Mouse (Mus musculus): Measurements from ENCODE around the gene Chad. TPM values are rescaled to one million over a fixed set of nuclear protein-coding genes. Genes with fewer than 3 reads are reported as not detected.

Chad gene
- total and polyA plus RNA-seq, 3 experiments: 0.17 to 0.41 TPM; not detected in 1

- TF ChIP-seq PAX5 (IDR thresholded peaks at IDR 0.05; ENCODE audit: low read length) (no peak), USF1 (IDR thresholded peaks at IDR 0.05; ENCODE audit: low read depth, low read length) (no peak), E2F4 (IDR thresholded peaks at IDR 0.05; ENCODE audit: insufficient replicate concordance, low read depth, low read length) (0 out of 2 replicates have a peak, but pooled peaks have one; percentile 53), MEF2A (IDR thresholded peaks at IDR 0.05; ENCODE audit: borderline replicate concordance, low read depth, low read length) (0 out of 2 replicates have a peak, but pooled peaks have one; percentile 20), GABPA (IDR thresholded peaks at IDR 0.05; ENCODE audit: insufficient replicate concordance, low read depth, low read length) (peak; percentile 21; the same call in 1 of the 2 replicates), CHD1 (IDR thresholded peaks at IDR 0.05; ENCODE audit: low read depth, low read length) (no peak), ZKSCAN1 (IDR thresholded peaks at IDR 0.05; ENCODE audit: borderline replicate concordance, low read depth, low read length) (no peak), ZMIZ1 (IDR thresholded peaks at IDR 0.05; ENCODE audit: low read depth, low read length) (peak; percentile 47; the same call in 1 of the 2 replicates), EP300 (IDR thresholded peaks at IDR 0.05; ENCODE audit: low read length) (no peak), MXI1 (IDR thresholded peaks at IDR 0.05; ENCODE audit: low read depth, low read length) (peak; percentile 98), ZC3H11A (IDR thresholded peaks at IDR 0.05; ENCODE audit: low read depth, low read length) (no peak), JUN (IDR thresholded peaks at IDR 0.05; ENCODE audit: insufficient read depth, low read depth, low read length) (no peak)
Observed at GRCm38 (mm10) chr11:94521219-94521843, 43.5 kb upstream of the Chad start, which contains the start of gene Mycbpap (continued).

DNA sequence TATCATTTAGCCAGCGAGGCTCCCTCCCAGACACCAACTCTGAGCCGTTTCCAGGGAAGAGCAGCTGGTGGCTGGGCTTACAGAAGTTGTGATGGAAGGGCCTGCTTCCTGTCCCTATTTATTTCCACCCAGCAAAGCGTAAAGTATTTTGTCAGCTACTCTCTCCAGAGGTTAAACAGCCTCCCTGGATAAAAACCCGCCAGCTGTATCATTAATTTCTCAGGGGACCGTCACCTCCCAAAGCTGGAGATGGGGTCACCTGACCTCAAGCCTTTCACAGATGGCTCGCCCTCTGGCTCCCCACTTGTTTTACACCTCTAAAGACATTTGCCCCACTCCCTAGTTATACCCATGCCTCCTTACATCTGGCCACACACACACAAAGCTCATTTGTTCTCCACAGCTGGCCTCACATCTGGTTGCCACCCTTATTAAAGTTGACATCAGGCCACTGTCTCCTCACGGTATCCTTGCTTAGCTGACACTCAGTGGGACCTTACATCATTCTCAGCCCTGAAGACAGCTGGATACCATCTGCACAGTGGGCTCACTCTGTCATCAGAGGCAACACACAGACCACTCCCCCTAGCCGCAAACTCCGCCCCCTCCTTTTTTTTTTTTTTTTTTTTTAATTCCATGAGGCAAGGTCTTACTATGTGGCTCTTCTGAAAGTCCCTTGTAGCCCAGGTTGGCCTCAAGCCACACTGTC, 38.5 kb upstream of the Chad start:
- Histone ChIP-seq H3K27me3 (replicated peaks) (peaks cover 2% of the 10 kb centered on the region), H3K4me1 (ENCODE audit: control insufficient read depth in 1 of 2, insufficient read depth in 2 of 2) (peaks cover 8 to 24% of the 10 kb centered on the region in 2 experiments), H3K4me3 (replicated peaks in 1 of 3; ENCODE audit: low read depth in 2 of 3, low read length in 2 of 3, poor library complexity in 1 of 3) (no peak overlapping the region), H3K27ac (ENCODE audit: insufficient read depth, low read depth) (no peak overlapping the region), H3K9ac (ENCODE audit: insufficient read depth, low read depth) (no peak overlapping the region), H3K79me2 (replicated peaks; ENCODE audit: control insufficient read depth, extremely low read depth, insufficient read depth, poor library complexity, severe bottlenecking) (no peaks in the 10 kb centered on the region), H3K9me3 (replicated peaks; ENCODE audit: low read length) (no peaks in the 10 kb centered on the region), H3K36me3 (replicated peaks in 1 of 2; ENCODE audit: control insufficient read depth in 1 of 2, insufficient read depth in 1 of 2, low read length in 1 of 2) (no peaks in the 10 kb centered on the region), H3K4me2 (ENCODE audit: insufficient read depth, low read depth, poor library complexity, severe bottlenecking) (no peak overlapping the region)
- peak; percentile 49 for DNase-seq (ENCODE audit: extremely low read depth)
- dilution Hi-C loops (cut with MboI; ENCODE audit: extremely low pct_ligation_motif_present, extremely low pct_unique_long_range_greater_than_20kb, low sequenced_read_pairs) (no loop called here), in situ Hi-C loops (cut with MboI; ENCODE audit: low pct_ligation_motif_present, low pct_unique_long_range_greater_than_20kb, low sequenced_read_pairs) (no loop called here)
- TF ChIP-seq ETS1 (conservative IDR thresholded peaks at IDR 0.05; ENCODE audit: low read depth, low read length): peak; percentile 37
- peak; percentile 94 for TF ChIP-seq ZNF384 (IDR thresholded peaks at IDR 0.05; ENCODE audit: low read depth, low read length)
- no peak for TF ChIP-seq JUN (IDR thresholded peaks at IDR 0.05; ENCODE audit: insufficient read depth, low read depth, low read length)

DNA sequence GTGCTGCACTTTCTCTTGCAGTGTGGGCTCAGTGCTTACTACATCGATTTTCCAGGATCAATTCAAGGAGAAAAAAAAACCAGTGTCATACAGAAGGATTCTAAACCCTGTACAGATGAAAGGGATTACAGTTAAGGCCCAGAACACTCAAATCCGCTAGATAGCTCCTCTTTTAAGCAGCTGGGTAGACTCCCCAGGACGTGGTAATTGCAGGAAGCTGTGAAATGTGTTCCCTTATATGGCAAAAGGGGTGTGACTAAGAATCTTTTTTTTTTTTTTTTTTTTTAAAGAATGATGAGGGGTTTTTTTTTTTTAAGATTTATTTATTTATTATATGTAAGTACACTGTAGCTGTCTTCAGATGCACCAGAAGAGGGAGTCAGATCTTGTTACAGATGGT, 36.0 kb upstream of the Chad start:
- H3K79me2 ChIP-seq (replicated peaks; ENCODE audit: control insufficient read depth, extremely low read depth, insufficient read depth, poor library complexity, severe bottlenecking): no peaks in the 10 kb centered on the region
- in situ Hi-C loops (cut with MboI; ENCODE audit: low pct_ligation_motif_present, low pct_unique_long_range_greater_than_20kb, low sequenced_read_pairs): no loop called here
- H3K36me3 ChIP-seq (replicated peaks in 1 of 2; ENCODE audit: control insufficient read depth in 1 of 2, insufficient read depth in 1 of 2, low read length in 1 of 2): no peaks in the 10 kb centered on the region
- no peak overlapping the region for H3K27ac ChIP-seq (ENCODE audit: insufficient read depth, low read depth)
- dilution Hi-C loops (cut with MboI; ENCODE audit: extremely low pct_ligation_motif_present, extremely low pct_unique_long_range_greater_than_20kb, low sequenced_read_pairs): no loop called here
- DNase-seq (ENCODE audit: extremely low read depth): no peak
- no peak overlapping the region for H3K4me3 ChIP-seq (replicated peaks in 1 of 3; ENCODE audit: low read depth in 2 of 3, low read length in 2 of 3, poor library complexity in 1 of 3)
- no peaks in the 10 kb centered on the region for H3K9me3 ChIP-seq (replicated peaks; ENCODE audit: low read length)
- TF ChIP-seq NELFE (IDR thresholded peaks at IDR 0.05; ENCODE audit: low read depth, low read length) (no peak), ZNF384 (IDR thresholded peaks at IDR 0.05; ENCODE audit: low read depth, low read length) (peak; percentile 71), ZMIZ1 (IDR thresholded peaks at IDR 0.05; ENCODE audit: low read depth, low read length) (no peak)
- no peaks in the 10 kb centered on the region for H3K27me3 ChIP-seq (replicated peaks)
- H3K4me1 ChIP-seq (ENCODE audit: control insufficient read depth in 1 of 2, insufficient read depth in 2 of 2): peaks cover 5 to 16% of the 10 kb centered on the region in 2 experiments
- no peak overlapping the region for H3K4me2 ChIP-seq (ENCODE audit: insufficient read depth, low read depth, poor library complexity, severe bottlenecking)
- no peak overlapping the region for H3K9ac ChIP-seq (ENCODE audit: insufficient read depth, low read depth)
